Mouse (Mus musculus) intestine, embryonic 14.5 days (tissue): ENCODE measurements around the gene Rptor. TPM values are rescaled to one million over a fixed set of nuclear protein-coding genes. Genes with fewer than 3 reads are reported as not detected.

ENCODE experiments used
- ATAC-seq: fragments of 200-750 bp; cut with Nextera tagmentation; replicated peaks from 2 replicates; pipeline ENCODE4 v1.8.0; 2017; ENCODE audit warnings: low read depth, moderate number of reproducible peaks, moderate TSS enrichment, moderate library complexity; ENCODE audit not compliant: low FRiP score, low TSS enrichment
- DNase-seq: peaks from one replicate; pipeline ENCODE4 v3.0.0-alpha.2; 2018; ENCODE audit warnings: low spot score
- H3K27ac ChIP-seq: fragments of 300-500 bp; sonication (generic); 2 replicates; pipeline ENCODE4 v1.5.1; 2014; ENCODE audit warnings: low read depth, mild to moderate bottlenecking, control low read depth
- H3K27me3 ChIP-seq: fragments of 300-500 bp; sonication (generic); replicated peaks from 2 replicates; pipeline ENCODE4 v1.6.1; 2014; ENCODE audit warnings: low read length, control low read depth; ENCODE audit not compliant: control insufficient read depth, insufficient read depth
- H3K36me3 ChIP-seq: fragments of 300-500 bp; sonication (generic); 2 replicates; pipeline ENCODE4 v1.6.1; 2014; ENCODE audit warnings: low read length, control low read depth; ENCODE audit not compliant: control insufficient read depth, insufficient read depth
- H3K4me1 ChIP-seq: fragments of 300-500 bp; sonication (generic); replicated peaks from 2 replicates; pipeline ENCODE4 v1.6.1; 2014; ENCODE audit warnings: low read length, control low read depth, mixed read lengths; ENCODE audit not compliant: control insufficient read depth, insufficient read depth
- H3K4me2 ChIP-seq: fragments of 300-500 bp; sonication (generic); 2 replicates; pipeline ENCODE4 v1.6.1; 2014; ENCODE audit warnings: low read length
- H3K4me3 ChIP-seq: fragments of 300-500 bp; sonication (generic); 2 replicates; pipeline ENCODE4 v1.5.1; 2014; ENCODE audit warnings: low read depth, low read length, control low read depth, mixed read lengths
- H3K9ac ChIP-seq: fragments of 300-500 bp; sonication (generic); 2 replicates; pipeline ENCODE4 v1.6.1; 2014; ENCODE audit warnings: mild to moderate bottlenecking, low read length
- H3K9me3 ChIP-seq: fragments of 300-500 bp; sonication (generic); 2 replicates; pipeline ENCODE4 v1.6.1; 2016; ENCODE audit warnings: low read length, control low read depth; ENCODE audit not compliant: control insufficient read depth
- whole genome bisulfite sequencing: fragments of 180-500 bp; shearing (Covaris S2); extraction: QIAGEN DNeasy Blood & Tissue Kit; methylation state at CpG from one replicate; pipeline ENCODE4 v1.1.7; 2014; 5-methylcytosine and 5-hydroxymethylcytosine counted together
- polyA plus RNA-seq: library from polyadenylated mRNA; unstranded; fragments of >200 nt; fragmentation: Nextera tagmentation; extraction: Ambion mirVana; gene quantifications from 2 replicates; pipeline ENCODE4 v1.2.1, GENCODE M21; 2014

Gene Rptor
- polyA plus RNA-seq, 1 experiment from 2014 or later, result 12.9 TPM

DNA sequence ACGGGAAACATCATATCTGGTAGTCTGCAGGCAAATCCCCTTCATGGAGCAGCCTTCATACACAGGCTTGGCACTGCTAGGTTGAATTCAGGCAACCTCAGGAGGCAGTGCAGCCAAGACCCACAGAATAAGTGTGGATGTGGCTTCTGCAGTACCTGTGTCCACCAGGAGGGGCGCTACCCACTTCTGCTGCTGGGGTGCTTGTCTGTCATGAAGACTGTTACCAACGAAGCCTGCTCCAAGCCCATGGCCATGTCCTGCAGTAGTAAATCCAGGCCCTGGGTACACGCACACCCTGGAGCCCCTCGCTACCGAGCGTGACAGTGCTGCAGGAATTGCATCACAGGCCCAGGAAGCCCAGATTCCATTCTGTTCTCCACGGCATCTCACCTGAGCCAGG lies 317.2 kb downstream of the Rptor start:
- no peak overlapping the region for H3K27ac ChIP-seq
- no peak for ATAC-seq
- no peaks in the 10 kb centered on the region for H3K27me3 ChIP-seq
- DNase-seq, result peak; percentile 87
- H3K36me3 ChIP-seq, result peaks cover 32% of the 10 kb centered on the region
- no peaks in the 10 kb centered on the region for H3K9me3 ChIP-seq
- H3K4me2 ChIP-seq, result no peak overlapping the region
- H3K4me3 ChIP-seq, result no peak overlapping the region
- H3K9ac ChIP-seq, result no peak overlapping the region
- 66% methylated on average over 8 of the region's 8 CpGs for WGBS
- H3K4me1 ChIP-seq, result peaks cover 13% of the 10 kb centered on the region

GRCm38 (mm10) chr11:119920668-119921067 lies 318.0 kb downstream of the Rptor start:
- H3K4me2 ChIP-seq, result no peak overlapping the region
- no peaks in the 10 kb centered on the region for H3K9me3 ChIP-seq
- no peaks in the 10 kb centered on the region for H3K27me3 ChIP-seq
- peaks cover 32% of the 10 kb centered on the region for H3K36me3 ChIP-seq
- 94% methylated on average over 5 of the region's 5 CpGs for WGBS
- H3K27ac ChIP-seq, result no peak overlapping the region
- peaks cover 6% of the 10 kb centered on the region for H3K4me1 ChIP-seq
- DNase-seq (no peak), ATAC-seq (no peak)
- H3K9ac ChIP-seq, result no peak overlapping the region
- H3K4me3 ChIP-seq, result no peak overlapping the region

- H3K36me3 ChIP-seq, result no peaks in the 10 kb centered on the region
- WGBS, result 70% methylated on average over 5 of the region's 5 CpGs
- H3K4me1 ChIP-seq, result no peaks in the 10 kb centered on the region
- no peak overlapping the region for H3K4me2 ChIP-seq
- no peaks in the 10 kb centered on the region for H3K27me3 ChIP-seq
- H3K9ac ChIP-seq, result no peak overlapping the region
- no peak for ATAC-seq
- no peak overlapping the region for H3K4me3 ChIP-seq
- no peak overlapping the region for H3K27ac ChIP-seq
- DNase-seq, result no peak
- no peaks in the 10 kb centered on the region for H3K9me3 ChIP-seq
These were observed 322.5 kb downstream of the Rptor start for GRCm38 (mm10) chr11:119925176-119925575.

- Histone ChIP-seq H3K27ac (no peak overlapping the region), H3K9ac (no peak overlapping the region), H3K9me3 (no peaks in the 10 kb centered on the region), H3K4me1 (no peaks in the 10 kb centered on the region), H3K4me2 (no peak overlapping the region), H3K4me3 (no peak overlapping the region), H3K27me3 (no peaks in the 10 kb centered on the region), H3K36me3 (no peaks in the 10 kb centered on the region)
- WGBS, result 35% methylated on average over 5 of the region's 5 CpGs
- ATAC-seq, result no peak
- DNase-seq, result no peak
These were observed 324.1 kb downstream of the Rptor start for GRCm38 (mm10) chr11:119926762-119927161.

DNA sequence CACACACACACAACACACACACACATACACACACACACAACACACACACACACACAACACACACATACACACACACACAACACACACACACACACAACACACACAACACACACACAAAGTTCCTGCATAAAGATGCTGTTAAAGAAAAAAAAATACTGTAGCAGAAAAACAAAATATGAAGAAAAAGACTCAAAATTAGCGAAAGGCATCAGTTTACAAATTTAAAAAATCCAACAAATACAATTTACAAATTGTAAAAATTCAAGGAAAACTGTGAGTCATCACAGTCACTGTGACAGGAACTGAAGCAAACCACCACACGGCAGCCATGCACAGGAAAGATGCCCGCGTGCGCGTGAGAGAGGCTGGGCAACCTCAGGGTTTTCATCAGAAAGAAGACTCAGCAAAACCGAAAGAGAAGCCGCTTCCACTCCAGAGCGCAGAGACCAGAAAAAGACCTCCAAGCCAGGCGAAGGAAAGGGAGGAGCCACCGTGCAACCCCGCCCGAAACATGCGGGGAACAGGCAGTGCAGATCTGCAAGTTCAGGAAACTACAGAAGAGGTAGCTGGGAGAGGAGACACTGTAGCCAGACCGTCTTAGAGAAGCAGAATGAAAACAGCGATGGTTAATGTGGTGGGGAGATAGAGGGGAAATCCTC lies 325.4 kb downstream of the Rptor start:
- 0 out of 2 replicates have a peak overlapping the region, but pooled peaks have one; percentile 2 for H3K4me3 ChIP-seq
- H3K9ac ChIP-seq, result no peak overlapping the region
- H3K27ac ChIP-seq, result peak overlapping the region; percentile 17
- H3K27me3 ChIP-seq, result no peaks in the 10 kb centered on the region
- 51% methylated on average over 16 of the region's 16 CpGs for WGBS
- no peaks in the 10 kb centered on the region for H3K9me3 ChIP-seq
- H3K4me2 ChIP-seq, result peak overlapping the region; percentile 33; the same call in 1 of the 2 replicates
- no peak for ATAC-seq
- no peak for DNase-seq
- H3K36me3 ChIP-seq, result no peaks in the 10 kb centered on the region
- no peaks in the 10 kb centered on the region for H3K4me1 ChIP-seq

- DNase-seq (no peak), ATAC-seq (no peak)
- no peaks in the 10 kb centered on the region for H3K9me3 ChIP-seq
- no peaks in the 10 kb centered on the region for H3K4me1 ChIP-seq
- 82% methylated on average over 6 of the region's 6 CpGs for WGBS
- H3K36me3 ChIP-seq, result no peaks in the 10 kb centered on the region
- no peaks in the 10 kb centered on the region for H3K27me3 ChIP-seq
- no peak overlapping the region for H3K27ac ChIP-seq
- no peak overlapping the region for H3K4me2 ChIP-seq
- no peak overlapping the region for H3K9ac ChIP-seq
- H3K4me3 ChIP-seq, result no peak overlapping the region
These were observed 327.0 kb downstream of the Rptor start for GRCm38 (mm10) chr11:119929603-119930265.

- no peak overlapping the region for H3K4me2 ChIP-seq
- no peak overlapping the region for H3K27ac ChIP-seq
- no peaks in the 10 kb centered on the region for H3K9me3 ChIP-seq
- ATAC-seq (no peak), DNase-seq (no peak)
- H3K36me3 ChIP-seq, result no peaks in the 10 kb centered on the region
- peaks cover 6% of the 10 kb centered on the region for H3K4me1 ChIP-seq
- WGBS, result 75% methylated on average over 10 of the region's 10 CpGs
- H3K27me3 ChIP-seq, result no peaks in the 10 kb centered on the region
- H3K4me3 ChIP-seq, result no peak overlapping the region
- no peak overlapping the region for H3K9ac ChIP-seq
These were observed 329.1 kb downstream of the Rptor start for GRCm38 (mm10) chr11:119931809-119932208.

GRCm38 (mm10) chr11:119933142-119933541 lies 330.4 kb downstream of the Rptor start:
- H3K27ac ChIP-seq, result no peak overlapping the region
- DNase-seq, result no peak

More at GRCm38 (mm10) chr11:119933142-119933541, 330.4 kb downstream of the Rptor start:
- Histone ChIP-seq H3K36me3 (no peaks in the 10 kb centered on the region), H3K9me3 (no peaks in the 10 kb centered on the region), H3K4me2 (no peak overlapping the region), H3K27me3 (no peaks in the 10 kb centered on the region), H3K4me3 (no peak overlapping the region), H3K9ac (no peak overlapping the region), H3K4me1 (peaks cover 20% of the 10 kb centered on the region)
- 68% methylated on average over 4 of the region's 4 CpGs for WGBS
- ATAC-seq, result no peak
